Mouse (Mus musculus) intestine, embryonic 15.5 days (tissue): ENCODE results near the gene Gm813. TPM values are rescaled to one million over a fixed set of nuclear protein-coding genes. Genes with fewer than 3 reads are reported as not detected.

ENCODE experiments used
- ATAC-seq: fragments of 200-750 bp; cut with Nextera tagmentation; 2 replicates; pipeline ENCODE4 v1.8.0; 2017; ENCODE audit warnings: moderate TSS enrichment, moderate library complexity
- H3K27ac ChIP-seq: fragments of 300-500 bp; sonication (generic); 2 replicates; pipeline ENCODE4 v1.5.1; 2015; ENCODE audit warnings: mild to moderate bottlenecking, inconsistent platforms
- H3K27me3 ChIP-seq: fragments of 300-500 bp; sonication (generic); replicated peaks from 2 replicates; pipeline ENCODE4 v1.6.1; 2015; ENCODE audit warnings: inconsistent platforms
- H3K36me3 ChIP-seq: fragments of 300-500 bp; sonication (generic); 2 replicates; pipeline ENCODE4 v1.6.1; 2015; ENCODE audit warnings: inconsistent platforms
- H3K4me1 ChIP-seq: fragments of 300-500 bp; sonication (generic); replicated peaks from 2 replicates; pipeline ENCODE4 v1.6.1; 2015; ENCODE audit warnings: inconsistent platforms
- H3K4me2 ChIP-seq: fragments of 300-500 bp; sonication (generic); replicated peaks from 2 replicates; pipeline ENCODE4 v1.6.1; 2015; ENCODE audit warnings: mild to moderate bottlenecking, inconsistent platforms
- H3K4me3 ChIP-seq: fragments of 300-500 bp; sonication (generic); replicated peaks from 2 replicates; pipeline ENCODE4 v1.5.1; 2015; ENCODE audit warnings: inconsistent platforms
- H3K9ac ChIP-seq: fragments of 300-500 bp; sonication (generic); 2 replicates; pipeline ENCODE4 v1.6.1; 2015; ENCODE audit warnings: inconsistent platforms
- H3K9me3 ChIP-seq: fragments of 300-500 bp; sonication (generic); 2 replicates; pipeline ENCODE4 v1.6.1; 2016; ENCODE audit warnings: inconsistent platforms
- WGBS: fragments of 180-500 bp; shearing (Covaris S2); methylation state at CpG from one replicate; pipeline ENCODE4 v1.1.7; 2015; 5-methylcytosine and 5-hydroxymethylcytosine counted together
- polyA plus RNA-seq: library from polyadenylated mRNA; unstranded; fragments of >200 nt; fragmentation: Nextera tagmentation; extraction: Ambion mirVana; gene quantifications from 2 replicates; pipeline ENCODE4 v1.2.1, GENCODE M21; 2015

The Gm813 gene
- polyA plus RNA-seq, 1 experiment from 2014 or later, result not detected

GRCm38 (mm10) chr16:58600846-58601245 is 15.9 kb downstream of the Gm813 start:
- 91% methylated on average over 6 of the region's 6 CpGs for WGBS
- H3K9me3 ChIP-seq, result no peaks in the 10 kb centered on the region
- no peak for ATAC-seq
- no peaks in the 10 kb centered on the region for H3K36me3 ChIP-seq
- no peak overlapping the region for H3K4me3 ChIP-seq
- H3K4me2 ChIP-seq, result no peak overlapping the region
- no peak overlapping the region for H3K9ac ChIP-seq
- no peaks in the 10 kb centered on the region for H3K27me3 ChIP-seq
- H3K27ac ChIP-seq, result no peak overlapping the region
- no peaks in the 10 kb centered on the region for H3K4me1 ChIP-seq

GRCm38 (mm10) chr16:58591299-58591698 is 25.5 kb downstream of the Gm813 start:
- WGBS, result 65% methylated on average over 3 of the region's 3 CpGs
- Histone ChIP-seq H3K9ac (no peak overlapping the region), H3K9me3 (no peaks in the 10 kb centered on the region), H3K4me1 (no peaks in the 10 kb centered on the region), H3K4me3 (no peak overlapping the region), H3K4me2 (no peak overlapping the region), H3K27me3 (no peaks in the 10 kb centered on the region), H3K36me3 (no peaks in the 10 kb centered on the region), H3K27ac (no peak overlapping the region)
- peak; percentile 36; the same call in 1 of the 2 replicates for ATAC-seq

DNA sequence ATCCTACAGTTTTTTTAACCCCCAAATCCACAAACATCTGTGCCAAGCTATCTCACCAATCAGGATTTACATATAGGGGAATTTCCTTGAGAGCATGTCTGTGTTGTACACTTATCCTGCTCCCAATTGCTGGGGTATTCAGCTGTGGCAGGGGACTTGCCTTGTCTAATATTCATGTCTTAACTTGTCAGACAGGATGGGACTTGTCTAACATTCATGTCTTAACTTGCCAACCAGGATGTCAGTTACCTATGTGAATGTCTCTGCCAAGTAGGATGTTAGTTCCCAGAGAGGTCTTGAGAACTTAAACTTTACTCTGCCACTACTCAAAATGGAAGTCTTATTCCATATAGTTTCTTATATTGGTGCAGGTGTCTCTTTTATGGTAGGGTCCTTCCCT is 27.3 kb downstream of the Gm813 start:
- Histone ChIP-seq H3K4me1 (no peaks in the 10 kb centered on the region), H3K4me2 (no peak overlapping the region), H3K27me3 (no peaks in the 10 kb centered on the region), H3K36me3 (no peaks in the 10 kb centered on the region), H3K27ac (no peak overlapping the region), H3K4me3 (no peak overlapping the region), H3K9me3 (no peaks in the 10 kb centered on the region), H3K9ac (no peak overlapping the region)
- no peak for ATAC-seq

DNA sequence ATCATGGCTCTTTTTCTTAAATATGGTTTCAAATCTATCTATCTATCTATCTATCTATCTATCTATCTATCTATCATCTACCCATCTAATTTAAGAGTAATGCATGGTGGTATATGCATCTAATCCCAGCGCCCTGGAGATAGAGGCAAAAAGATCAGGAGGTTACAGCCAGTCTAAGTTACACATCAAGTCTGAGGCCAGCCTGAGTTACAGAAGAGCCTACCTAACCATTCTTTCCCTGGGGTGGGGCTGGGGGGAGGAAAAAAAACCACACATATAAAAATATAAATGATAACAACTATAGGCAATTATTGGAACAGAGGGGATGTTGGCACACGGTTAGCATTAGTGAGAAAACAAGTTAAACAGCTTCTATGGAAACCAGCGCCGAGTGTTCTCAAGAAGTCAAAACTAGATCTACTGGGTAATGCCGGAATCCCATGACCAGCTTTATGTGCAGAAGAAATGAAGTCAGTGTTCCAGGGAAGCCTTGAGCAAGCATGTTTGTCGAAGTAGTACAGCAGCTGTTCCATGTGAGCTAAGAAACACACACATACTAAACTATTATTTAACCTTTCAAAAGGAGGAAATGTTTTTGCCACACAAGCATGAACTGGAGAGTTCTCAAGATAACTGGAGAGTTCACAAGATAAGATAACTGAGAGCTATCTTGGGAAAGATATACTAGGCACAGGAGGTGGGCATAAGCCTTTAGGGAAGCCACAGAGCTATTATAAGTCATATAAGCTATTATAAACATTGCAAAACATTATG is 42.6 kb downstream of the Gm813 start:
- H3K27ac ChIP-seq, result no peak overlapping the region

DNA sequence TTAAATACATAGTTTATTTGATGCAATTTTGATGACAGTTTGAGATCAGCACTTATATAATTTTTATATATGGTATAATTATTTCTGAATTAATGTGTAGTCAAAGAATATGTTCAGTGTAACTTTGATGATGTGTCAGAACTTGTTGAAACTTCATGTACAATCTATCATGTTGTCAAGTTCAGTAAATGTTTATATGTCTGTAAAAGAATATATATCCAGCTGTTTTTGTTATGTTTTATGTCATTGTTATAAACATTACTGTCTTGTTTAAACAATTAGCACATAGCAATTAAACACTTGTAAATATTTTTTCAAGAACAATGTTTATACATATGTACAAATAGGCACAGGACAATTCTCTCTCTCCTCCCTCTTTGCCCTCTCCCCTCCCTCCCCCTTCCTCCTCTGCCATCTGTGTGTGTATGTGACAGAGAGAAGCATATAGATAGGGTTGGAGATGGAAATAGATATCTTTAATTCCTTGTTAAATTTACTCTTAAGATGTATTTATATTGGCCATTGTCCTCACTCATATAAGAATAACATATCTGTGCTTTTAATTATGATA is 46.0 kb downstream of the Gm813 start:
- H3K9me3 ChIP-seq, result no peaks in the 10 kb centered on the region
- no peak for ATAC-seq
- H3K36me3 ChIP-seq, result no peaks in the 10 kb centered on the region
- no peak overlapping the region for H3K4me2 ChIP-seq
- H3K4me1 ChIP-seq, result no peaks in the 10 kb centered on the region
- H3K27ac ChIP-seq, result no peak overlapping the region
- no peaks in the 10 kb centered on the region for H3K27me3 ChIP-seq
- H3K4me3 ChIP-seq, result no peak overlapping the region
- H3K9ac ChIP-seq, result no peak overlapping the region

More for the DNA sequence above, 42.6 kb downstream of the Gm813 start:
- 71% methylated on average over 6 of the region's 6 CpGs for WGBS
- no peak overlapping the region for H3K4me3 ChIP-seq
- H3K27me3 ChIP-seq, result no peaks in the 10 kb centered on the region
- no peak overlapping the region for H3K9ac ChIP-seq
- H3K36me3 ChIP-seq, result no peaks in the 10 kb centered on the region
- no peak overlapping the region for H3K4me2 ChIP-seq
- no peaks in the 10 kb centered on the region for H3K9me3 ChIP-seq
- peak; percentile 79 for ATAC-seq
- no peaks in the 10 kb centered on the region for H3K4me1 ChIP-seq

Other genes with a start within 250 kb of the Gm813 start
- gene Dcbld2, start 208.5 kb downstream of the Gm813 start, polyA plus RNA-seq, result 5.0 and 5.9 TPM in 2 replicates
- gene St3gal6, start 92.7 kb downstream of the Gm813 start, polyA plus RNA-seq, result 18.9 and 19.3 TPM in 2 replicates
- not detected in 2 replicates for gene E330017A01Rik, start 21.8 kb upstream of the Gm813 start, polyA plus RNA-seq
- 58.4 and 71.3 TPM in 2 replicates for gene Cpox, start 53.3 kb upstream of the Gm813 start, polyA plus RNA-seq
- gene Gpr15, start 102.1 kb upstream of the Gm813 start, polyA plus RNA-seq, result 0.14 TPM in 1 of 2 replicates, not detected in the other
- gene Cldnd1, start 110.9 kb upstream of the Gm813 start, polyA plus RNA-seq, result 95.7 and 97.6 TPM in 2 replicates
- gene Olfr172, start 146.2 kb upstream of the Gm813 start, polyA plus RNA-seq, result not detected in 2 replicates
- not detected in 2 replicates for gene Olfr173, start 183.3 kb upstream of the Gm813 start, polyA plus RNA-seq
- not detected in 2 replicates for gene Olfr175-ps1, start 209.8 kb upstream of the Gm813 start, polyA plus RNA-seq